Mouse (Mus musculus) 3T3-L1 (cell line): ENCODE results near the gene Ipo9.

Experiments used
- DNase-seq: peaks from one replicate; pipeline ENCODE4 v3.0.0-alpha.2; 2015; ENCODE audit warnings: low read depth, low spot score

The Ipo9 gene

DNA sequence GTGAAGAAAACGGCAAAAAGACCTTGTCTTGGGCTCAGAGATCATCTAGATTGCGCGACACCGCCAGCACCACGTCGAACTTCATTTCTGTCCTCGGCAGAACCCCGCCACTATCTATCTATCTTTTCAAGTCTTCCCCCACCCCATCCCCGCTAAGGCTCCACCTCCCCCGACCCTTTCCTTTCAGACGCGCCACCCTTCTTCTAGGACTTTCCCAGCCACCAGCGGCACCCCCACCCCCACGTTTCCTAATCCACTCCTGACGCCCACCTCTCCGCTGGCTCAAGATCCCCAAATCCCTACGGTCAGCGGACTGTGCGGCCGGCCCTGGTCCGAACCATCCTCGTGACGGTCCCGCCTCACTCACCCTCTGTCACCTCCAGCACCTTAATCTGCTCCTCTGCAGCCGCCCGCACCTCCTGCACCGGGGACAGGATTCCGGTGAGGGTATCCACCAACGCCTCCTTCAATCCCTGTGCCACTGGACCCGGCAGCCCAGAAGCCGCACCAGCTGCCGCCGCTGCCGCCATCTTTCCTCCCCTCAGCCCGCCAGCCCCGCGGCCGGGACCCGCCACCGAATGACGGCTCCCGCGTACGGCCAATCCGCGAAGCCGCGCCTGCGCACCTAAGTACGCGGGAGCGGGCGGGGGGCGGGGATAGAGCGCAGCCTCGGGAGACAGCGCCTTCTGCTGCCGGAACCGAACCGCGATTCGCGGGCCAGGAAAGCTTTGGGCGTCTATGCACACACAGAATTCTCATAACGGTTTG, at the start of gene Ipo9:
Gene Ipo9 (minus strand): TSS at position 599 of the 768 bp plus-strand sequence.
- DNase-seq: peak; percentile 90

DNA sequence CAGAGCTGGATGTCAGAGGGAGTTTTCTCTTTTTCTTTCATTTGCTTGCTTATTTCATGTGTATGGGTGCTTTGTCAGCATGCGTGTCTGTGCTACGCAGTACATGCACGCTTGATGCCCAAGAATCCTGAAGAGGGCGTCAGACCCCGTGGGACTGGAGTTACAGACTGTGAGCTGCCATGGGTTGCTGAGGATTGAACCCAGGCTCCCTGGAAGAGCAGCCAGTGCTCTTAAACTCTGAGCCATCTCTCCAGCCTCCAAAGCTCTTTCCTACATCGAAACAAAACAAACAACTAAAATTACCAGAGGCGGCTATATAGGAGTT, 45.2 kb upstream of the Ipo9 start:
- DNase-seq: no peak

- no peak for DNase-seq
Observed at GRCm38 (mm10) chr1:135474861-135475570, 44.7 kb upstream of the Ipo9 start.

- DNase-seq: no peak
Observed at GRCm38 (mm10) chr1:135472536-135472935, 42.2 kb upstream of the Ipo9 start.

- DNase-seq: peak; percentile 67
Observed at GRCm38 (mm10) chr1:135471742-135472141, 41.4 kb upstream of the Ipo9 start.

GRCm38 (mm10) chr1:135470546-135470945, 40.2 kb upstream of the Ipo9 start:
- DNase-seq: no peak

DNA sequence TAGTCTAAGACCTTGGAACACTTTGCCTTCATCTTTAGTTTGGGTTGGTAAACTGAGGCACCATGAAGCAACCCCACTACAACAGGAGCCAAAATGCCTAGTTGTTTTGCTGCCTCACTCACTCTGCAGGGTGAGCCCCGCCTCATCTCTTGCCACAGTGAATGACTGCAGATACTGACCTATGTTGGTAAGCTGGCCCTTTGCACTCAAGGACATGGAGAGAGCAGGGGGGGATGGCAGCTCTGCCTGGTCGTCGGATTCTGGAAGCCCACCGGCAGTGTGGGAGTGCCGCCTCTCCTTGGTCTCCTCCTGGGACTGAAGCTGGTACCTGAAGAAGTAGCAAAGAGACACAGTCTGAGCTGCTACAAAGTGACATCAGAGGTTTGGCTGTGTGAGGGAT, 37.2 kb upstream of the Ipo9 start:
- no peak for DNase-seq

- peak; percentile 98 for DNase-seq
Observed at GRCm38 (mm10) chr1:135466935-135467334, 36.6 kb upstream of the Ipo9 start.

- DNase-seq: no peak
Observed at GRCm38 (mm10) chr1:135465734-135466133, 35.4 kb upstream of the Ipo9 start.

GRCm38 (mm10) chr1:135462736-135463135, 32.4 kb upstream of the Ipo9 start:
- no peak for DNase-seq

- DNase-seq: peak; percentile 34
Observed at GRCm38 (mm10) chr1:135462304-135462703, 32.0 kb upstream of the Ipo9 start.

DNA sequence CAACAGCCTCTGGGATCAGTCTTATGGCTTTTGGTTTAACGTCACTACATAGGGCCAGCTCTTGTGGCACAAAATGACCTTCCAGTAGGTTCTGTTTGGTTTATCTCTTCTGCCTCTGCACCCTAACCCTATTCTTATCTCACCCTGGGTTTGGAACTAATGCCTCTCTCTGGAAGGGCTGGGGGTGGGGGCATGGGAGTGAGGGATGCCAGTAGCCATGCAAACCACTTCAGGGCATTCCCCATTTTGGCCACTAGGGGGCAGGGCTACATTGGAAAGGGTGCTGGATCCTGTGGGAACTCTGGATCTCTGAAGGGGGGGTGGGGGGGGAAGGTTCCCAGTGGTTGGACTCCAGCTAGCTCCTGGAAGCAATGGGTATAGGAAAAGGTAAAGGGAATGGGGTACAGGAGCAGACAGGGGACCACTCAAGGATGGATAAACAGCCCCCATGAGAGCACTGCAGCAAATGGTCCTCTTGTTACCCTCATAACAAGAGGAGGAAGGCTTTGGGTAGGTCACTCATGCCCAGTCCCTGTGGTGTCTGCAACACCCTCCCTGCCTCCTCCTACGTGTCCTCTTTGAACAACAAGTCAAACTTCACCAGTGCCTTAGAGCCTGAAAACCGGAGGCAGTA, 30.9 kb upstream of the Ipo9 start:
- DNase-seq: peak; percentile 72

GRCm38 (mm10) chr1:135460521-135460920, 30.2 kb upstream of the Ipo9 start:
- DNase-seq: no peak

GRCm38 (mm10) chr1:135457860-135458259, 27.6 kb upstream of the Ipo9 start:
- no peak for DNase-seq

GRCm38 (mm10) chr1:135452259-135452658, 22.0 kb upstream of the Ipo9 start:
- DNase-seq: peak; percentile 46

DNA sequence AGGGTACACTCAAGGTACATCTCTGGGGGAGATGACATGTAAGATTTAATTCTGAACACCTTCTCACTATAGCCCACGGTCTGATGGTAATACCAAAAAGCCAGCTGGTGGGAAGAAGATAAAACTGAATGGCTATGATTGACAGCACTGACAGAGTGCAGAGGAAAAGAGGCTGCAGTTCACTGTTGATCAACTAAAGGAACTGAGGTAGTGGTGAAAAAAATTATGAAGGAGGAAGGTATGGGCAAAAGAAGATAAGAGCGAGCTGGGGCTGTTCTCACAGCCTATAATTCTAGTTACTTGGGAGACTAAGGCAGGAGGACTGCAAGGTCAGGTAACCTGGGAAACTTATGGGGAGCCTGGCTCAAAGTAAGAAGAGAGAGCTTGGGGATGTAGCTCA, 21.1 kb upstream of the Ipo9 start:
- DNase-seq: no peak

GRCm38 (mm10) chr1:135449876-135450275, 19.6 kb upstream of the Ipo9 start:
- no peak for DNase-seq

GRCm38 (mm10) chr1:135448940-135449339, 18.6 kb upstream of the Ipo9 start:
- DNase-seq: no peak

DNA sequence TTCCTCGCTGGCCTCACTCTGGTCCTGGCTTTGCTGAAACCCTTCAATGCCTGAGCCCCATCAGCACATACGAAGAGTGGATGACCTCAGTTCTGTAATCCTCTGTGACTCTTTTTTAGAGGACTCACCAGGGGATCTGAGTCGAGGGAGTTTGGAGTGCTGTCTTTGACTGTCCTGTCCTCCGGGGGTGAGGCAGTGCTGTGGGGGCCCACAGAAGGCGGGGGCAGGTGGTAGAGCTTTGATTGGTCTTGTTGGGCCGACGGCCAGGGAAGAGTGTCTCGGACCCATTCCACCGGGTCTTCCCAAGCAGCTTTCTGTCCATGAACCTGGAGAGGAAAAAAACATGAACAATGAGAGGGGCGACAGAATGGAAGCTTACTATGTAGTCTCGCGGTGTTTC, 13.2 kb upstream of the Ipo9 start:
- DNase-seq: no peak

DNA sequence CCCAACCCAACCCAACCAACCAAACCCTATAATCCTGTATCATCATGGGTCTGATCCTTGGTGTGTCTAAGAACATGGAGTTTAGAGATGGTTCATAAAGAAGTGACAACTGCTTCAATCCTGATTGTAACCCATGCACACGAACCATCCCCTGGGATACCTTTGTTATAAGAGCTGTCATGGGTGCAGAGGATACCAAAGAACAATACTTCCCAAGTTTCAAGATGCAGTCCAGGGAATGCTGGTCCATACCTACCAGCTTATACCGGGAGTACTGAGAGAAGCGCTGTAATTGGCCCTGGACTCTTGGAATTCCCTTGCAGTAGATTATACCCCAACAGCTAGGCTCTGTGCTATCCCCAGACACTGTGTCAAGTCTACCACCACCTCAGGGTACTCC, 11.6 kb upstream of the Ipo9 start:
- DNase-seq: no peak

- no peak for DNase-seq
Observed at GRCm38 (mm10) chr1:135440986-135441385, 10.7 kb upstream of the Ipo9 start.

DNA sequence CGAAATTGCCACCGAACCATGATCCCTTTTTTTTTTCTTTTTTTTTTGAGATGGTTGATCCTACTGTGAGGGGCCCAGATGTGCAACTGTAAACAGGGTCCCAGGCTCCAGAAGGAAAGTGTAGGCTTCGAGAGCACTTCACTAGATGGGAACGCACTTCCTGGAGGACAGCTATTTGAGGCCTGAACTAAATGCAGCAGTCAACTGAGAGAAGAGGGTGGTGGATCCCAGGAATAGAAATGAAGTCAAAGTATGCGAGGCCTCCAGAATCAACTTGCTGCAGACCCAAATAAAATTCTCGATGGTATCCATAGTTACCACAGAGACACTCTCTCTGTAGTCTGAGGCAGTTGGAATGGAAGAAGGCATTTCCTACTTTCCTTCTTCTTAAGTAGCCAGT, 8.5 kb upstream of the Ipo9 start:
- DNase-seq: no peak

GRCm38 (mm10) chr1:135435823-135436222, 5.5 kb upstream of the Ipo9 start:
- no peak for DNase-seq
